Mouse (Mus musculus) adrenal gland (tissue): ENCODE measurements around the gene Hmmr.
"Not testable (repeated sequence)": the region's sequence is repeated elsewhere in the genome, so short reads cannot be mapped to it uniquely, and the experiment has no call there.

Experiments used
- intact Hi-C: fragments of 180-260 bp; cut with DNase I; formaldehyde crosslinking; loops from one replicate; pipeline ENCODE4 v1.15.1; 2025
- long read RNA-seq, 2 experiments: library from polyadenylated mRNA; unstranded; transcript quantifications; one replicate each; pipeline ENCODE4 v2.0.0; 2020; ENCODE audit warnings: borderline replicate concordance in 1 of 2; ENCODE audit not compliant: insufficient replicate concordance in 1 of 2

The Hmmr gene
- long read RNA-seq, experiment 1: 0 reads
- long read RNA-seq, experiment 2, partial matches to known transcripts: 2 of 2 reads
- long read RNA-seq, experiment 2, other reads (novel, unspliced or antisense): 0 of 2 reads

DNA sequence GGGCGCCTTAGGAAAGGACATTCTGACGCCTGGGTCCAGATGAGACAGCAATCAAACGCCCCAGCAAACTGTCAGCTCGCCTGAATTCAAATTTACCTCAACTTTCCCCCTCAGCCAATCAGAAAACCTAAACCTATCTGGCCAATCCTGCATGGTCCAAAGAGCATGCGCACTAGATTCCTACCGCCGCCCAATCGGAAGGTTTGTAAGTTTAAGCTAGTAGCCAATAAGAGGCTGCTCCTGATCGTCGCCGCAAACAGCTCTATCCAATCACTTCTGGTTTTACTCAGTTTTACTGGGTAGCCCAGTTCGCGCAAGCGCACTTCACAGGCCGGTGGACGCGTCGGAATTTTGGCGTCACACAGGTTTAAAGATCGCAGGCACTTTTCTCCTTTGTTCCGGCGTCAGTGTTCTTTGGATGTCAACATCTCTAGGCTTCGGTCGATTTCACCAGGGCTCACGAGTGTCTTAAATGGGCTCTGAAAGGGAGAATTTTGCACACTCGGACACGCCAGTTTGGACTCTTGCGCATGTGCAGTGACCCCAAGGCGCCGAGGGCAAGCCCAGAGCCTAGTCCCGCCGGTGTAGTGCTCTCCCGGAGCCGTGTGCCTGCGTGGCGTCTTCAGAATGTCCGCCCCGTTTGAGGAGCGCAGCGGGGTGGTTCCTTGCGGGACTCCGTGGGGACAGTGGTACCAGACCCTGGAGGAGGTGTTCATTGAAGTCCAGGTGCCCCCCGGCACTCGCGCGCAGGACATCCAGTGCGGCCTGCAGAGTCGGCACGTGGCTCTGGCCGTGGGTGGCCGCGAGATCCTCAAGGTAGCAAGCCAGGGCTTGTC is at the start of gene Hmmr, which contains the start of gene Nudcd2:
Gene Hmmr (minus strand): TSS at position 84 of the 836 bp plus-strand sequence.
Gene Nudcd2 (plus strand): TSS at position 329 of the 836 bp plus-strand sequence.
- intact Hi-C loops: loop anchor here (5.0 kb wide), 1 partner anchor 41 kb away; no protein-coding TSS in a partner anchor

DNA sequence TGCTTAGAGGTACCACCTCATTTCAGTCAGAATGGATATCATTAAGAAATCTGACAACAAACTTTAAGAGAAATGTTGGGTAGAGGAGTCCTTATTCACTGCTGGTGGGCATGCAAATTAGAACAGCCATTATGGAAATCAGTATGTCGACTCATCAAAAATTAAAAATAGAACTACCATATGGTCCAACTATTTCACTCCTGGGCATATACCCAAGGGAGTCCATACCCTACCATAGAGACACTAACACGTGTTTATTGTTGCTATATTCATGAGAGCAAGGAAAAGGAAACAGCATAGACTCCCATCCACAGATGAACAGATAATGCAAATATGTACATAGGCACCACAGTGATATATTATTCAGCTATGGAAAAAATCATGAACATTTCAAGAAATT is 48.6 kb upstream of the Hmmr start:
- intact Hi-C loops: no loop called here

DNA sequence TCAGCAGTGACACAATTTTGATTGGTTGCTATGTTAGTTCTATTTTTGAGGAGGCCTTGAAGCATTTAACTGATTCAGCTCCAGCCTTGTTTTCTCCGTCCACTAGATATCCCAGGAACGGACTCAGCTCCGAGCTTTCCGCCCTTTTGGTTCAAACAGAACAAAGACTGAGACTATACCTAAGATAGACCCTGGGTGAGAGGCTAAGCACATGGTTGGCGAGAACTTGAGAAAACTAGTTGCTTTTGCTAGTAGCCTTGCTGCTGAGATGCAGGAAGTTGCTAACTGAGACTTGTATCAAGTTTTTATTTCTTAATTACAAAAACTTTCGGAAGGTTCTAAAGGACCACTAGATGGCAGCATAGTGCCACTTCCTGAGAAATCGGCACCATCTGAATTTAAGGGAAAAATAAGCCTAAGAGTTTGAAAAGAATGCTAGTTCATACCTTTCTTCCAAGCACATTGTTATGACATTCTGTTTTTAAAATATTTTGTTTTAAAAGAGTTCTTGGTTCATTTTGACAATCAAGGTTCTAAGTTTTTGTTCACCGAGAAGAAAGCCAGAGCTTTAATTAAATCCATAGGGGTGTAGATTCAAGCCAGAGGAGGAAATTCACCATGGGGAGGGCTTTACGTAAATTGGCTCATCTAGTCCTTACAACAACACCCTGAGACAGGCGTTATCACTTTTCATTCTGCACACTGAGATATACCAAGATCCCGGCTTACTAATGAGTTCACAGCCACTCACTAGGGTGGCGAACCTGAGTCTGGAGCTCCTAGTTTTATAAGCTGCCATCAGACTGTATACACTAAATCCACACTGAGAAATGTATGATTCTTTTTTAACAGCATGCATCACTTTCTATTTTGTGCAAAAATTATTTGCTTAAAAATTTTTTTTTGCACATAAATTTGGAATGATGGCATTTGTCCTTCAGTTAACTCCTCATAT is 42.4 kb upstream of the Hmmr start:
- intact Hi-C loops: no loop called here

DNA sequence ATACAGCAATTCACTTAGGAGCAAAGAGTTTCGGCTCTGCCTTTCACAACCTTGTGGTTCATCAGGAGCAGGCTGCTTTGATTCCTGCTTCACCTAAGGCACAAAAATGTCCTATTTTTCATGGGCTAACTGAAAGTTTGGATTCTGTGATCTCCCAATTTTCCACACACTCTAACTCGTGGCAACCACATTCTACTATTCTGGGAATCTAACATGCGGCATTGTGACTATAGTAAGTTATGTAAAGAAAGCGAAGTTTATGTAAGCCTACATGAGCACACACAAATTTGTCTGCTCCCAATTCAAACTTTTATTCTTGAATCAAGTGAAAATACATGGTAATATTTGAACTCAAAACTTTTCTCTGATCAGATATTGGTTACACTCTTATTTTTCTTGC is 31.5 kb upstream of the Hmmr start:
- intact Hi-C loops: no loop called here

DNA sequence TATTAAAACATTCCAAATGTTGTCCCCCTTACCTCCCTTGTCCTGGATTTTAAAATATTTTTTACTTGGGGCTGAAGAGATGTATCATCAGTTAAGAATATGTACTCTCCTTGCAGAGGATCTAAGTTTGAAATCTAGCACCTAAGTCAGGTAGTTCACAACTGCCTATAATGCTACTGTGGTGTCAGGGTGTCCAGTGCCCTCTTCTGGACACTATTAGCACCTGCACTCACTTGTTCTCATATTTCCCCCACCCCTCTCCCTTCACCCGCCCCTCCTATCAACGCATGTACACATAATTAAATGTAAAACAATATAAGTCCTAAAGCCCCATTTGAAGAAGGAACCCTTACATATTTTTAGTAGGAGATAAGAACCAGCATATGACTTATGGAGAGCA is 30.2 kb upstream of the Hmmr start:
- intact Hi-C loops: no loop called here

DNA sequence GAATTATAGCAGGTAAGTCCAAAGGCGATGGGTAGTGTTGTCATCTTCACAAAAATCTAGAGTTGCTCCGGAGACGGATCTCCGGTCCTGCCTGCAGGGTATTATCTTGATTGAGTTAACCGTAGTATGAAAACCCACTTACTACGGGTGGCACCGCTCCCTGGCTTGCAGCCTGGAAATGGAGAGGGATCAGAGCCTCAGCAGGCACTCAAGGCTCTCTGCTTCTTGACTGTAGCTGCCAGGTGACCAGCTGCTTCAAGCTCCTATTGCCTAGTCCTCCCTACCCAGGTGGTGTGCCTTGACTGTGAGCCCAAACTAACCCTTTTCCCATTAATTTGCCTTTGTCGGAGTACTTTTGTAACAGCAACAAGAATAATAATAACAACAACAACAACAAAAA is 26.7 kb upstream of the Hmmr start:
- intact Hi-C loops: no loop called here

DNA sequence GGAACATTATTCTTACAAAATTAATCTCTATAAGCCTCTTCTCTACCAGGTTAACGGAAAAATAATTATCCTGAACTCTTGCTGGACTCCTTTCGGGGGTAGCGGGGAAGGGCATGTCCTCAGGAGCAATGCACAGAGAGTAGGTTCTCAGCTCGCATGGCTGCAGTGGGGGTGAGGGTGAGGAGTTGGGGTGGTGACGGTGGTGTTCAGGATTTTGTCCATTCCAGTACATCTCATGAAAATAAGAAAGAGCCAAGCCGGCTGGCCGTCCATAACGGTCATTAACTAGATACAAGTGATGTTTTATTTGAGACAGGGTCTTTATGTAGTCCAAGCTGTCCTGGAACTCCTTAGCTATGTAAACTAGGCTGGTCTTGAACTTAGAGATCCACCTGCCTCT is 22.7 kb upstream of the Hmmr start:
- intact Hi-C loops: no loop called here

DNA sequence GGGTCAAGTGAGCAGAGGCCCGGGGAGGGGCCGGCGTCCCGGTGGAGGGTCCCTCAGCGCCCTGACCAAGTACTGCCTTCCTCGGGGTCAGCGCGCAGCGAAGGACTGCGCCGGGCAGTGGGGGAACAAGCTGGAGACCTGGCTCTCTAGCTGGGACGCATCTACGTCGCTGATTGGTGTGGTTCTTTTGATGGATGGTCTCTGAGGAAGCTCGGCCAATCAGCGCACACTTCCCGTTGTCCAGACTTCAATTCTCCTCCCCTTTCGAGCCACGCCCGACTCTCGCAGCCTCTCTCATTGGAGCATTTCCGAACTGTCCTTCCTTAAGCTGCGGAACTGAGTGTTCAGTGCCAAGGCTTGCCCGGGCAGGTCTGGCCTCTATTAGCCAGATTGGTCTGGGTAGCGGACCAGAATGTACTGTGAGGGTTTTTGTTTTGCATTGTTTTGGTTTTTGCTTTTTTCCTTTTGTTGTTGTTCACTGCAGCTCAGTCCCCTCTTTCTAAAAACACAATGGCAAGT is 21.9 kb upstream of the Hmmr start, which contains the start of gene Ccng1:
Gene Ccng1 (minus strand): TSS at position 203 of the 519 bp plus-strand sequence.
- intact Hi-C loops: no loop called here

DNA sequence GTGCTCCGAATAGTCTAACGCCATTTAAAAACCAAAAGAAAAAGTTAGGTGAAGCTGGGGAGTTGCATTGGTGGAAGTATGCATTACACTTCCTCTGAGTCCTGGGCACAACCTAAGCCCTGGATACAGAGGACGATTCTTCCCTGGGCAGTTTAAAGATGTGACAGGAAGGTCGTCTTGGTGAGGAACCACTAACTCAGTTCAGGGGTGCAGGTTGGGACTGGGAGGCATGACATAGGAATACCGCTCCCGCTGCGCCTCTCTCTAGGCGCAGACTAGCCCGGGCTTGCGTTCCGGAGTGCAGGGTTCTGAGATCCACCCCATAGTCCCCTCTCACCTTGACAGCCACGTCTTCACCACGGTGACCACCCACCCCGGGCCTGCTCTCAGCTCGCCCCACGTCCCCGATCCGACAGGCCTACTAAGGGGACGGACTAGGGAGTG is 21.5 kb upstream of the Hmmr start:
- intact Hi-C loops: no loop called here

DNA sequence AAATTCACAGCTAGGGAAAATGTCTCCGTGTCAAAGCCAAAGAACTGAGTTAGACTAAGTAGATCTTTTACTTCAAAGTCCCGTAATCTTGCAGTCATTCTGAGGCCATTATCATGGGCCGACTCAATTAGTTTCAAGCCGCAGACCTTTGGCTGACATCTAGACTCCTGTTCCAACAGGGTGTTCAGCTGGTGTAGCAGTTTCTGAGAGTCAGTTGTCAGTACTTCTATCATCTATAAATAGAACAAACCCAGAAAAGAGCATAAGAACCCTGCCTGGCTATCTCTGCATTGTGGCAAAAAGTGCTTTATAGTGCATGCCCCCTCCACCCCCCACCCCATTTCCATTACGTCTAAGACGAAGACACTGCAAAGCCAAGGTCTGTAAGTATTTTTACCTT is 20.6 kb upstream of the Hmmr start:
- intact Hi-C loops: no loop called here

DNA sequence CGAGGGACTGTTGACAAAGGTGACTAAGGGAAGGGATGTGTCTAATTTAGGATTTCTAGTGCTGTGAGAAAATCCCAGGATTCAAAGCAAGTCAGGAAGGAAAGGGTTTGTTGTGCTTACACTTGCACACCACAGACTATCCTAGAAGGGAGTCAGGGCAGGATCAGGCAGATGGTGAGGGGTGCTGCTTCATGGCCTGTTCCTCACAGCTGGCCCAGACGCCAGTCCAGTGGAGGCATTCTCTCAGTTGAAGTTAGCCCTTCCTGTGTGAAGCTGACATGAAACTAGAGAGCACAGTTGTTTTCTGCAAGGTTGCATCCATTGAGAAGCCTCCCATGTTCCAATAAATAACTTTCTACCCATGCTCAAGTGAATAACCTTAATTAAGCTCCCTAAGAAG is 14.5 kb upstream of the Hmmr start:
- intact Hi-C loops: no loop called here

DNA sequence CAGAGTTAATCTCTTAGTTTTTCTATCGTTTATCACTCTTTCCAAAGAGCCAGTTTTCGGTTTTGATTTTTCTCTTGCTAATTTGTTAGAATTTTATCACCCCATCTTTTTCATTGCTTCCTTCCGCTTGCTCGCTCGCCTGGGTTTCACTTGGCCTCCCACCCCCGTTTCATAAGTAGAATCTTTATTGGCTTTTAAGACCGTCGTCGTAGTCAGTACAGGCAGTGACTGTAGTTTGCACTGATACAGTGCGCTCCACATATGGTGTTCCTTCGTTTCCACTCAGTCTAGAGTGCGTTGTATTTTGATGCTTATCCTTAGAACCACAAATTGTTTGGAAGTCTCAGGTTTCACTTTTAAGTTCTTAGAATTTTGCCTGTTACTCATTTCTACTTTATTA is 13.1 kb upstream of the Hmmr start:
- intact Hi-C loops: no loop called here

DNA sequence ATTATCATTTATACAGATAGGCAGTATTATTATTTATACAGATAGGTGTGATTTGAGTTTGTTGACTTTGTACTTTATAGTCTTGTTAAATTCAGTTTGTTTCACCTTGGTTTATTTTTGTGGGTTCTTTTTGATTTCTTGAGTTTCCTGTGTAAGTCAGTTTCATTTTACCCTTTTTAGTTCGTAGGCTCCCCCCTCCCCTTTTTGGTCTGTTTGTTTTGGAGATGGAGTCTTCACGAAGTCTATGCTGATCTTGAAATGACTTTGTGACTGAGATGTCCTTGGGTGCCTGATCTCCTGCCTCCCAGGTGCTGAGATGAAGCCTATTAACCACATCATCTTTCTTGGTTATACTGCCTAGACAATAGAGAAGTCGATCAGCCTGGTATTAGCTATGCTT is 11.1 kb upstream of the Hmmr start:
- intact Hi-C loops: no loop called here

DNA sequence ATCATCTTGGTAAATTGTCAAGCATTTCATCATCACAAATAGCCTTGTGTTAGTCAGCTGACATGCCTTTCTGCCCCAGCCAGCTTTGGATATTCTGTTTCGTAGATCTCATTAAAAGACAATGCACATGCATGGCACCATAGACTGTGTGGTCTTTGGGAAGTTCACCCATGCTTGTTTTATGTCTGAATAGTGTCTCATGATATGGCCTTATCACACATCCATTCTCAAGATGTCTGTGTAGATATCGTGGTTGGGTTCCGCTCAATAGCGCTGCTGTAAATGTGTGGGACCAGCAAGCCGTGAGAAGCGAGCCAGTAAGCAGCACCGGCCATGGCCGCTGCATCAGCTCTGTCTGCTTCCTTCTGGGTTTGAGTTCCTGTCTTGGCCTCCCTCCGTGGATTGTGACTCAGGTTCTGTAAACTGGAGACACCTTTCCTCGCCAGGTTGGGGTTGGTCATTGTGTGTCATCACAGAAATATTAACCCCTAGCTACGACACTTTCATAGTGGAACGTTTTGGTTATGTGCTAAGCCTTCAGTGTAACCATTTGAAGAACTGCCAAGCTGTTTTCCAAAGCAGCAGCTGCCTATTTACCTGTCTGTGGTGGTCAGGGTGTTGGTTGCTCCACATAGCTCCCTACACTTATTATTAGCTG is 8.5 kb upstream of the Hmmr start:
- intact Hi-C loops: no loop called here

DNA sequence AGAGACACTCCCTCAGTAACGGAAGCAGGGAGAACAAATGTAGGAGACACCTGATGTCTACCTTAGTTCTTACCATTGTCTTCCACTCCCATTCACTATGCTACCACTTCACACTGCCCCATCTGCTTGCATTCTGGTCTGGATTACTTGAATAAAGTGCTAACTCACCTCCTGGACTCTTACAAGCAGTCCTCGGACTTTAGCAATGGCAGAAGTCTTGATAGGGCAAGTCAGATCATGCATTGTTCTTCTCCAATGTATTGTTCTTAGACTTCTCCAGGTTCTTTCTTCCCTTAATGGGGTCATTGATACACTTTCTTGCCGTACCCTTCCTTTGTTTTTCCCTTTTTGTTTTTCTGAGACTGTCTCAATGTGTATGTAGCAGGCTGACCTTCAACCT is 4.1 kb upstream of the Hmmr start:
- intact Hi-C loops: no loop called here

DNA sequence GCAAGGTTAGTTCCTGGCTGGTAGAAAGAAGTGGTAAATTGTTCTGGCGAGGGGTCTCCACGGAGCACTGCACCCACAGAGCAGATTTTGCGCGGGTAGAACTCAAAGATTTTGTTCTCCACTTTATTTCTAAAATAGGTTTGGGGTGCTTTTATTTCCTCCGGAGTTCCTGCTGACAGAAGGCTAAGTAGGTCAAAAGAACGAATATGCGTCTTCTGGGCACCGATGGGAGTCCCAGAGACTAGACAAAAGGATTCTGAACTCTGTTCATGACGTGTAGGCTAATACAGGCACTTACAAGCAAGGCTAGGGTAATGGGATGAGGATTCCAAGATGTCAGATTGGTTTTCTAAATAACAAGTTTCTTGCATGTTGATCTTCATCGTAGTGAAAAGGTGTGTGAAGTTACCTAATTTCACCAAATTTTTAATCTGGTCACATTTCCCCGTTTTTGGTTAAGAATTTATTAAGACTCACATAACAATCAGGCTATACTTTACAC is 1.1 kb upstream of the Hmmr start:
- intact Hi-C loops: loop anchor here (5.0 kb wide), 1 partner anchor 42 kb away; no protein-coding TSS in a partner anchor

DNA sequence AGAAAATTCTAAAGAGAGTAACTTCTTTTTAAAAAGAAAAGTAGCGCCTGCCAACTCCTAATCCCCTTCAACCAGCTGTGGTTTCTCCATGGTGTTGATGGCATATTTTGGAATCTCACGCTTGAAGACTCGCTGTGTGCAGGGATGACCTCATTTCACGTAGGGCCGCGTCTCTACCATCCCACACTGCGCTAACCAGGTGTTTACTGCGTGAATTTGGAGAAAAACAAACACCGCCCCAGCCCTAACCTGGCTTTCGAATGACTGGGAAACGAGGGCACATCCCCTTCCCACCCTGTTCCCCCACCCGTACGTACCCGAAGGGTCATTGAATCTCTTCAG is 254 bp downstream of the Hmmr start:
- intact Hi-C loops: loop anchor here (5.0 kb wide), 1 partner anchor 41 kb away; no protein-coding TSS in a partner anchor

DNA sequence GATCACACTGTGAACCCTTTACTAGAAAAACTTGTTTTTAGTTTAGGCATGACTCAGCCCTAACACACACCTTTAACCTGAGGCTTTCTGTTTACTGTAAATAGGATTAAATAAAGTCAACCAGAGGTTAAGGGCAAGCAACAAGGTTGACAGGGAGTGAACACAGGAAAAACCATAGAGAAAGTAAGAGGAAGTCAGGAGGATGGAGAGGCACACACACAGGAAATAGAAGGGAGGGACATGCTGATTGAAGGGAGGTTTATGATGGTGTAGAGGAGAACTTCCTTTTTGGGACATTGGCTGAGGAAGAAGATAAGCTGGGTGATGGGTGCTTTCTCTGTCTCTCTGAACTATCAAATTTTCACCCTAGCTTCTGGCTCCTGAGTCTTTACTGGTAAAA is 14.9 kb downstream of the Hmmr start:
- intact Hi-C loops: no loop called here

DNA sequence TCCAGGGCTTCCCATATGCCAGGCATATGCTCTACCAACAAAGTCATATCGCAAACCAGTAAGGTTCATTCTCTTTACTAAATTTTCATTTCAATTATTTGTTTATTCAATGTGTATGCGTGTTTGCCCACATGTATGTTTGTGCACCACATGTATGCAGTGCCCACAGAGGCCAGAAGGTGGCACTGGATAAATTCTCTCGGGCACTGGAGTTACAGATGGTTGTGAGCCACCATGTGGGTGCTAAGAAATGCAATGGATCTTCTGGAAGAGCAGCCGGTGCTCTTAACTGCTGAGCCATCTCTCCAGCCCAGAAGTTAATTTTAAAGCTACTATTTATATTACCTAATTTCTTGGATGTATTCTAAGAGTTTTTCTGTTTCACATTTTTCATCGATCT is 17.7 kb downstream of the Hmmr start:
- intact Hi-C loops: no loop called here

DNA sequence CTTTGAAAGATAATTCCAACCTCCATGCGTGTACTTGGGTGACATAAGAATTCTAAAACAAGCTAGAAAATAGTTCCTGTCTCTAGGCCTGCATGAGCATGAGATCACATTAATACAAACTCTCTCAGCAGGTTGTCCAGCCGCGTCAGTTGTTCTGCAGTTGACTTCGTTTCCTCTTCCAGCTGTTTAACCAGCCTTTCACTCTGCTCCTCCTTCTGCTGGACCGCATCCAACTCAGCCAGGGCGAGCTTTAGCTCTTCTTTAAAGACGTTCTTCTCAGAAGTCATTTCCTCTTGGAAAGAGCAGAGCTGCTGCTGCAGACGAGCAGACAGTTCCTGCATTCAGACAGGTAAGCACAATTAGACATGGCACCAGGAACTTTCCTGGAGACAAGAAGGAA is 19.4 kb downstream of the Hmmr start:
- intact Hi-C loops: no loop called here

DNA sequence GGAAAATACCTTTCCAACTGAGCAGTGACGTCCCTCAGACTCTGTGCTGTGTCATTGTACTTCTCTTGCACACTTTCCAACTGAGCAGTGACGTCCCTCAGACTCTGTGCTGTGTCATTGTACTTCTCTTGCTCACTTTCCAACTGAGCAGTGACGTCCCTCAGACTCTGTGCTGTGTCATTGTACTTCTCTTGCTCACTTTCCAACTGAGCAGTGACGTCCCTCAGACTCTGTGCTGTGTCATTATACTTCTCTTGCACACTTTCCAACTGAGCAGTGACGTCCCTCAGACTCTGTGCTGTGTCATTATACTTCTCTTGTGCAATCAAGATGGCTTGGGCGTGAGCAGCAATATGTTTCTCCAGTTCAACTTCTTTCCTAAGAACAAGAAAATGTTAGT is 23.3 kb downstream of the Hmmr start:
- intact Hi-C loops: not testable (repeated sequence)
